Mouse (Mus musculus) cerebellum, postnatal 25 days (tissue): ENCODE measurements around the gene Ifnar2.

Experiments used
- DNase-seq, 2 experiments: peaks; one replicate each; pipeline ENCODE4 v3.0.0; 2021; ENCODE audit warnings: mixed read lengths in 2 of 2

Ifnar2 gene

DNA sequence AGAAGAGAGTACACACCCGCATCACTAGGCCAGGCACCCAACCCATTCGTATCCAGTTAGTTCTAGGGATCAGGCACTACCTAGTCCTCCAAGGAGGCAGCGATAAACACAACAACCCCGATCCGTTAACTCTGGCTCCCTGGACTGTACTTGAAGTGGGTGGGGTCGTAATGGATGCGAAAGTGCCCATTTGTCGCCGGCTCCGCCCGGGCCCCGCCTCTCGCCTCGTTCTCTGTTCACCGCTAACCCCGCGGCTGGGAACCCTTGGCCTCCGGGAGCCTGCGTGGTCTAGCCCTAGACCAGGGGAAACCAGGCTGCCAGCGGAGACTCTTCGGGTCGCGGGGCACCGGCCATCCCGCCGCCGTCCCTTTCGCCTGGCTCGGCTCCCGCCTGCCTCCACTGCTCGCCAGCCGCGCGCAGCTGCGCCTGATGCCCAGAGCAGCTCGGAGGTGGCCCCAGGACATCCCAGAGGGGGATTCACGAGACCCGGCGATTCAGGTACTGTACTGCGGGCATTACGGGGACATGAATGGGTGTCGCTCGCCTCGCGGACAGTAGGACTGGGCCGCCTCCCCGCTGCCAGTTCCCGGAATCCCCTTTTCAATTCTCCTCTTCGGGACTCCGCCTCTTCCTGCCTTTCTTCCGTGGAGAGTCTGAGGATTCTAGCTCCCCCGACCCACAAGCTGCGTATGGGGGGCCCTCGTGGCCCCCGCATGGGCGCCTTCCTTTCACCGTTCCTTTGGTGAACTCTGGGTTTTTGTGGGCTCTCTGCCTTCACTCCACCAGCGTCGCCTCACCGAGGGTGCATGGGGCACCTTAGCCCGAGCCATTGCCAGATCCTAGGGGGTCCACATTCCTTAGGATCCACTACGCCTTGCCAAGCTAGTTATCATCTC, at the start of gene Ifnar2:
Ifnar2 (plus strand) TSS at position 207 of the 896 bp plus-strand sequence.
- peak; percentile 79 to 84 for DNase-seq

DNA sequence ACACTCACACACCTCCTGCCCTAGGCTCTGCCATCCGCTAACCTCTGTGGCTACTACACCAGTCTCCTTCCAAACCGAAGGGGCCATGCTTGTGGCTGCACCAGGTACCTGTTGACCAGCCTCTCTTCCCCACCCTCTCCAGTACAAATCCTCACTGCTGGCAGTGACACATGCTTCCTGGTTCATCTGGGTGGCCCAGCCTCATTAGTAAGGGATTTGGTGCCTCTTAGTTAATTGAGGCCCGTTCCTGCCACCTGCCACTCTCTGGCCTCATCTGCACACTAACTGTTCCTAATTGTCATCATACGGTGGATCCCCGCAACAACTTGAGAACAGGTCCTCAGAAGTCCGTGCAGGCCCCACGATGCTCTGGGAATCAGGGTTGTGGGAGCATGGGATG, 45.0 kb upstream of the Ifnar2 start:
- no peak for DNase-seq

DNA sequence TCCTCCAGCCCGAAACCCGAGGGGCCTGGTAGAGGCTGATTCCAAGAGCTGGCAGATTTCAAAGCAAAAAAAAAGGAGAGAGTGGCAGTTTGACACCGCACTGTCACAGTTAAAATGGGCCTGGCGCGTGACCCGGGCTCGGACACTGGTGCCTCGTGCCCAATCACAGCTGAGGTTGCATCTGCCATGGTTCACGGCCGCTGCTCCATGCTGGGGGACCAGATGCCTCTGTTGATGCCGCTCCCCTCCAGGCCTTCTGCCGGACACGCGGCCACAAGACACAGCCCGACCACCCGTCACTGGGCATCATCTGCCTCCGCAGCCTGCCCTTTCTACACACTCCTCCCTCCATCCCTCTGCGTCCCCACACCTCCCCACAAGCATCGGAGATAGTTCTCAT, 43.7 kb upstream of the Ifnar2 start:
- DNase-seq: peak; percentile 82 to 89

DNA sequence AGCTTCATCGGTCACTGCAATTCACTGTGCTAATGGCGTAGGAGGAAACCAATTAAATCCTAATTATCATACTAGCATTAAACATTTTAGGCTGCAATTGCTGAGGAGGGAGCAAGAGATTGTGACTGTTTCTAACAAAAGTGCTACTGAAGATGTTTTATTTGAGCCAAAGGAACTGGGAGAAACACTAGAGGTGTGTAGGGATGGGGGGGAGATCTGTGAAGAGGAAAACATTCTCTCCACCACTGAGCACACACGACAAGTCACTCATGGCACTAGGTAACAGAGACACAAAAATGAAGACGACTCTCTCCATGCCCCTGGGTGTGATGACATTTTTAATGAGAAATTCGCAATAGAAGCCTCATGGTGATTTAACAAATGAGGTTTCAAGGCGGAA, 42.1 kb upstream of the Ifnar2 start:
- DNase-seq: no peak

DNA sequence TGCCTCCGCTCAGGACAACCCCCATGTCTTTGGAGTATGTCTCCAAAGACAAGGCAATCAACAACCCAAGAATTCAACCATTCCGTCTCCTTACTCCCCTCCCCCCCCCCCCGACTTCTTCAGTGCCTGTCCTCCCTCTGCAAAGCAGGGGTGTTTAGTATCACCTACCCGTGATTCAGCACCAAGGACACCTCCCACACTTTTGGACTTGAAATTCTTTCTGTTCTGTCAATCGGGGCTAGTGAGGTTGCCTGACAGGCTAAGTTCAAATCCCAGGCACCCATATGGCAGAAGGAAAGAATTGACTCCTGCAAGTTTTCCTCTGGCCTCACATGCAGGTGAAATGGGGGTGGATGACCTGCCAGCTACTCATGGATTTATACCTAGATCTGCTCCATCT, 41.4 kb upstream of the Ifnar2 start:
- DNase-seq: no peak

DNA sequence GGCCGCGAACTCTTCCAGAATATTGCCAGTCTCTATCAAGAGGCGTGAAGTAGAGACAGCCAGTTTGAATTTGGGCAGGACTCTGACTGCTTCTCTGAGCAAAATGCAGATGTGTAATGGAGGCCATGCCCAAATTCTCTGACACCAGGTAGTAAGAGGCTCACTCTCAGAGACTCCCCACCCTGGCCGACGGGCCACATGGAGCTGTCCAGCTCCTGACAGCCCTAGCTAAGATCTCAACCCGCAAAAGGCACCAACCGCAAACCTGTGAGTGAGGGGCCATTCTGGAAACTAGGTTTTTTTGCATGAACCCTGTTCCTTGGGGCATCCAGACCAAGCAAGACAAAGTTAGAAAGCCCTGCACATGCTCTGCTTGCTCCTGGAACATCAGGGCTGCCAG, 39.7 kb upstream of the Ifnar2 start:
- no peak for DNase-seq

DNA sequence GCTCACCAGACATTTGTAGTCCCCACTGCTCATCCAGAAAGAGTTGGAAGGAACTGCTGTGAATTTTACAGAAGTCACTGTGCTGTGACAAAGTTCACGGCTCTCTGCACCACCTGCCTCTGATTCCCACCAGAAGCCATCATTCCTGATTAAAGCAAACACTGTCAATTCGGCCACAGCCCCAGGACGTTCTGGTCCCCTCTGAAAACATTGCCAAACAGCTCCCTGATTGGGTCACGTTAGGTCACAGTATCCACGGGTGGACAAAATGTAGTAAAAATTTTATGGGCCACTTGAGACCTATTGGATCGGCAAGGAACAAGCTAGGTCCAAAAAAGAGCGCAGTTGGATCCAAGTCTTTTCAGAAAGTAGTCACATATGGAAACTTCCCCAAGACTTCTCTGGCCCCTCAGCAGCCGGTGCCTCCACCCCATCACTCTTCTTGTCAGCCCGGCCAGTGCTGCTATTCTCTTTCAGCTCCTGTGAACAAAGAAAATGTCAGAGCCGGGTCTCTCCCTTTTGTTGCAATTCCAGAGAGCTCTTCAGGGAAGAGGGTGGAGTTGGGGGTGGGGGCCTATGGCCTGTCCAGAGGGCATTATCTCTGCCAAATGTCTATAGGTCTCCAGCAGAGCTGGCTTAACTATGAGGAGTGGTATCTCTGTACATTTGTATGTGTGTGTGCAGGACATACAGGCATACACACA, 38.2 kb upstream of the Ifnar2 start:
- no peak for DNase-seq

DNA sequence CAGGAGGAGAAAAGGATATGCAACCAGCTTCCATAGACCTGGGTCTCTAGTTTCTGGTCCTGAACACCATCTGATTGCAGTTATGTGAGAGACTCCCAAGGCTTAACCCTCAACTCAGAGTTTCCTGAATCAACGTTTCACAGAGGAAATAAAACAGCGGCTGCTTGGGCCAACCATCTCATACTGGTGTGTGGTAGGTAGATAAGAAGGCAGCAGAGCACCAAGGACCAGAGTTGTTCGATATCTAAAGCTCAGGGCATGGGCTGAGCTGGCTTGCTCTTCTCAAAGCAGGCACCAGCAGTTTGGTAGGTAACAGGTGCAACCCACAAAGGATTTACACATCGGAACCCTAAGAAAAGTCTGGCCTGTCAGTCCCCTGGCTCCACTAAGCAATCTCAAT, 35.8 kb upstream of the Ifnar2 start:
- no peak for DNase-seq

DNA sequence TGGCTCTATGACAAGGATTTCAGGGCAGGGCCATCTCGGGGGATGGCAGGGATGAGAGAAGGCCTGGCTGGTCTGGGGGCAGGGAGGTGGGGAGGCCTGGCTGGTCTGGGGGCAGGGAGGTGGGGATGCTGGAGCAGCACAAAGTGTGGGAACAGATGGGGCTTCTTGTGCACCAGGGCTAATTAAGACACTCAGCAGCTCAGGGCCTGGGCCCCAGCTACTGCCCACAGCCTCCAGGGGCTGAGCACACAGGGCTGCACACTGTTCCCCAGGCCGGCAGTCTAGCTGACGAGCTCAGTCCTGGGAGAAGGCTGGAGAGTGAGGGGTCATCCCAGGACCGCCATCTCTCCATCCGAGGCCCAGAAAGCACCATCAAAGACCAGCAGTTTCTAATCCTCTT, 35.1 kb upstream of the Ifnar2 start:
- DNase-seq: no peak

DNA sequence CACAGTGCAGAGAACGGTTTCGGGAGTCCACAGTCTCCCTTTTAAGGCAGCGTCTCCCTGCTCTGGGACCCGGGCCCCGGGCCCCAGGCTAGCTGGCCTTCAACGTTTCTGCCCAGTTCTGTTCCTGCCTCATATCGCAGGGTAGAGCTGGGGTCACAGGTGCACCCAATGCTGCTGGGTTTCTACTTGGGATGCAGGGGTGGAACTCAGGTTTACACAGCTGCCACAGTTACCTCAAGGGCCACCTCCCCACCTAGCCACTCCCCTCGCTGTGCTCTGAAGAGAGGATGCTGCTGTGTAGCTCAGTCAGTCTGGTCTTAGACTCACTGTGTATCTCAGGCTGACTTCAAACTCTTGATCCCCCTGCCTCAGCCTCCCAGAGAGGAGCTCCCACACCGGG, 26.1 kb upstream of the Ifnar2 start:
- no peak for DNase-seq

DNA sequence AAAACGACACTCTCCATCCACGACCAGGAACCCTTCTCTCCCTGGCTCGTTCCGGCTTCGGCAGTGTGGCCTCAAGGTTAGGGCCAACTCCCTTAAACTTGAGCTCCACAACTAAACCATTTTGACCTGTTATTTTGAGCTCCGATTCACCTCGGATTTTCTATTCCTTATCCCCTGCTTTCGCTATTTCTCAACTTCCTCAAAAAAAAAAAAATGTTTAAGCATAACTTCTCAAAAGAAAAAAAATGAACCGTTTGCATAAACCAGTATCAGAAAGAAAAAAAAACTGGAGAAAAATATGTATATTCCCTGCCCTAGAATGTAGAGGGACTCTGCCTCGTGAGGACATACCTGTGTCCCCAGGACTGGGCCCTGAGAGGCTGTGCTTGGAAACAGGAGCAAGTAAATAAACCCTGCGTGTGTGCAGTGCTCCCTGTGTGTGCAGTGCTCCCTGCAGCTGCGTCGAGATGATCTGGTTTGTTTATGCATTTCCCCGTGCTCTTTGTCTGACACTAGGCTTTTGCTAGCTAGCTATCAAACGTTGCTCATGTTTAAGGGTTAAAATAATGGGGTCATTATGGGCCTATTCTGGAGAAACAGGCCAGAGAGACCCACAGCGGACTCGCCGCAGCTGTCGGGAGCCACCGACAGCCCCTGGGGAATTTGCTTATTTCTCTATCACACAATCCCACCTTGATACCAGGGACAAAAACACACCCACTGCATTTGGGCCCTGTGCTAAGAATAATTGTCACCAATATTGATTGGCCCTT, 24.9 kb upstream of the Ifnar2 start:
- DNase-seq: no peak

DNA sequence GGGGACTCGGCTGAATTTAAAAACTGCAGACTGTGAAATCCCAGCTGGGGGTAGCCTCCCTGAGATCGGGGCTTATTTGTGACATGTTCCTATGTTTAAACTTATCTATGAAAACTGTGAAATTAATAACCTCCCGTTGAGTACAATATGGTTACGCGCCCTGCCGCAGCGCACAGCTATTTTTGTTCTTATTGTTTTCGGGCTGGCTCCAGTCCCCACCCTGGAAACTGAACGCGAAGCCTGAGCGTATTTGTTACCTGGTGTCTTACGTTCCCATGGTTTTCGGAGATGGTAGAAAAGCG, 24.4 kb upstream of the Ifnar2 start:
- DNase-seq: peak; percentile 20 to 24

DNA sequence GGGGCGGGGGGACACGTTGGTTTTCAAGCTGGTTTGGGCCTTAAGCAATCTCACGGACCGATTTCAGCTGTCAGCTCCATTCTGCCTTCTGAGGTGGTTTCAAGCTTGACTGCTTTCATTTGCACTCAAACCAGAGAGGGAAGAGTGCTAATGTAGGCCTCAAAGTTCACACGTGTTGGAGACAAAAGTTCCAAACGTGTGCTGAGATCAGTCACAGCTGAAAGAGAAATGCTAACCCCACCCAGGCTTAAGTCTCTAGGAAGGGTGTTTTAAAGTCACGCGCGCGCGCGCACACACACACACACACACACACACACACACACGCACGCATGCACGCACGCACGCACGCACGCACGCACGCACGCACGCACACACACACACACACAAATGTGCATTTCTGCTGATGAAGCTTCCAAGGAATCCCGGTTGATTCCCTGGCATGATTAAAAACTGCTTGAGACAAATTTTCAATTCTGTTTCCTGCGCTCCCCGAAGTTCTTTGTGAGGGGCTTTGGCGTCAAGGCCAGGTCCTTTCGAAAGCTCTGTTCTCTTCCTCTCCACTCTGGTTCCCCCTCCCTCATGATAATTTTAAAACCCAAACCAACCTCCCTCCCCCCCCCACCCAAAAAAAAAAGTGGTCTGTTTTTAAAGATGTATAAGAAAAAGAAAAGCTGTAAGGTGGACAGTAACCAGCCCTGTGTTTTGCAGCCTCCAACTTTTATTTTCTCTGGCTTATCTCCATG, 23.8 kb upstream of the Ifnar2 start:
- DNase-seq: peak; percentile 47 to 62

DNA sequence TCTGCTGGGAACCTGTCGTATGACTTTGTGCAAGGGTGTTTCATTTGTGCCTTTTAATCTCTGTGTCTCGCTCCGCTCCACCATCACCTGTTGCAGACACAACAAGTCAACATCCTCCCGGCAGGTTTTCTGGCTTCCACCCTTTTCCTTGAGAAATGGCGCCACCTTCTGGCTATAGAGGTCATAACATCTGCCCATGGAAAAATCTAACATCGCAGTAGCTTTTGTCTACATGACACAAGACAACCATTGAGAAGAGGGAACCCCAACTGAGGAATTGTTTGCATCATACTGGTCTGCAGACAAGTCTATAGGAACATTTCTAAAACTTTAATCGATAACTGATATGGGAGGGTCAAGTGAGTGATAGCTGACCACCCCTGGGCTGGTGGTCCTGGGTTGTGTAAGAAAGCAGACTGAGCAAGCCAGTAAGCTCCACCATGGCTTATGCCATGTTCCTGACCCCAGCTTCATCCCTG, 20.5 kb upstream of the Ifnar2 start:
- peak; percentile 82 to 89 for DNase-seq

DNA sequence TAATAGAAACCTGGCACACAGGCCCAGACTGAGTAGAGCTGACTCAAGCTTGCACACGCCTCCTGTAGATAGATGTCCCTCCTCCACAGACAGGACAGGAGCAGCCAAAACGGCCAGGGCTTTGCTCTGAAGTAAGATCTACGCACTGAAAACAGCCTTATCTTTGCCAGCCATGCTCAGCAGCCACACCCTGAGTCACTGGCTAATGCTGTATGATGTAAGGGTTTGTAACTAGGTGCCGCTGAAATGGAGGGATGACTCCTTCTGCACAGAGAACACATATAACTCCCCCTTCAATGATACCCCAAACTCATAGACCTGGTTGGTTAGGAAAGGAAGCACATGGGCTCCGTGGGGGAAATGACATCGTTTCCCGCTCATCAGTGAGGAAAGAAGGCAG, 19.8 kb upstream of the Ifnar2 start:
- DNase-seq: no peak

DNA sequence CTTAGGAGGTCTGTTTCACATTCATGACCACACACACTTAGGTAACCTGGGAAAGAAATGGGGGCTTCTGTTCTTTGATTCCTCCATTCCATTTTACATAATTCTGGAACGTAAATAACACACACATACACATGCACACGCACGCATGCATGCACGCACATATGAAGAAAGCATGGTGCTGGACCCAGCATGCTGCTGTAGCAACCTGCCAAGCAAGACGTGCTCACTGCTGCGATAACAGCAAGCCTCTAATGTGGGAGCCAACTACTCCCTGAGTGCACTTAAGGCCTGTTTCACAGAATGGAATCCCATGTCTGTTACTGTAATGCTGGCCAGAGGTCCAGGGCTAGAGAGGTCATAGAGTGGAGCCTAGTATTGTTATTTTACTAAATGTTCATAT, 19.4 kb upstream of the Ifnar2 start:
- no peak for DNase-seq

DNA sequence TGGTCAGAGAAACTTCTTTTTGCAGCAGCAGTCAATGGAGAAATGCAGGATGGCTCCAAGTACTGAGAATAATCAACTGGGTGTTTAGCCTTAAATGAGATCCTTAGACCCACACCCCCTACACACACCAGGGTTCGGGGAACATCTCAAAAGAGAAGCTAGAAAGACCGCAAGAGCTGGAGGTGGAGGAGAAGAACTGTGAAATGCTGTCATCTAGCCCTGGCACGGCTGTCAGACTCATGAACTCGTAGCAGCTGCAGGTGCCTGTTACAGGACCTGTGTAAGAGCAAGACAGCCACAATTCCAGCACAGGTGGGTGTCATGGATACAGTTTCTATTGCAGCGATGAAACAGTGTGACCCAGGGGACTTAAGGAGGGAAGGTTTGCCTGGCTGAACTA, 18.9 kb upstream of the Ifnar2 start:
- no peak for DNase-seq

DNA sequence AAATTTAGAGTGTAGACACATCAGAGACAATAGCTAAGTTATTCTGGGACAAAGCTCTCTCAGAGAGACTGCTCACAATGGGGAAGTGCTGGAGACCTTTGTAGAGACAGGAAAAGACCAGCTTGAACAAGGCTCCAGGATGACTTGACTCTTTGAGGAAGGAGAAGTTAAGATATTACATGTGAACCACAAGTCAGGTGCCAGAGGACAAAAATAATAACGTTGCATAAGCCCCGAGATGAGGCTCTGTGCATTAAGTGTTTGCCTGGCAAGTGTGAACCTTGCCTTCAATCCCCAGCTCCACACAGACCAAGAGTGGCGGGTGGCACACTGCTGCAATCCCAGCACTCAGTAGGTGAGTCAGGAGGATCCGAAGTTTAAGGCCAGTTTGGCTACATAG, 18.0 kb upstream of the Ifnar2 start:
- DNase-seq: no peak

DNA sequence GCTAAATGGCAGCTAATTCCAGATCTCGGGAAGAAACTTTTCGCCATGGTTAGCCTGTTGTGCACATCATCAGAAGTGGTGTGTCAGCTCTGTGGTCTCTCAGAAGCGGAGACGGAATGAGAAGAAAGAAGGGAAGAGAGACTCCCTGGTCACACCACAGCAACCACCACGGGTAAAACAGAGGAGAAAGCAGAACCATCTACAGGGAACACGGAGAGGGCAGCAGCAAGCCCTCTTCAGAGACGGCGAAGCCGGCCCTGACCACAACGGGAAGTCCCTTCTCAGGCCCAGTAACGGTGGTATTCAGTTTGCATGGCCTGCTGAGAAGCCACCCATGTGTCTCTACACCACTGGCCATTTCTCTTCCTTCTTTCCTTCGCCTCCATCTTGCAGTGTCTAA, 17.4 kb upstream of the Ifnar2 start:
- no peak for DNase-seq

DNA sequence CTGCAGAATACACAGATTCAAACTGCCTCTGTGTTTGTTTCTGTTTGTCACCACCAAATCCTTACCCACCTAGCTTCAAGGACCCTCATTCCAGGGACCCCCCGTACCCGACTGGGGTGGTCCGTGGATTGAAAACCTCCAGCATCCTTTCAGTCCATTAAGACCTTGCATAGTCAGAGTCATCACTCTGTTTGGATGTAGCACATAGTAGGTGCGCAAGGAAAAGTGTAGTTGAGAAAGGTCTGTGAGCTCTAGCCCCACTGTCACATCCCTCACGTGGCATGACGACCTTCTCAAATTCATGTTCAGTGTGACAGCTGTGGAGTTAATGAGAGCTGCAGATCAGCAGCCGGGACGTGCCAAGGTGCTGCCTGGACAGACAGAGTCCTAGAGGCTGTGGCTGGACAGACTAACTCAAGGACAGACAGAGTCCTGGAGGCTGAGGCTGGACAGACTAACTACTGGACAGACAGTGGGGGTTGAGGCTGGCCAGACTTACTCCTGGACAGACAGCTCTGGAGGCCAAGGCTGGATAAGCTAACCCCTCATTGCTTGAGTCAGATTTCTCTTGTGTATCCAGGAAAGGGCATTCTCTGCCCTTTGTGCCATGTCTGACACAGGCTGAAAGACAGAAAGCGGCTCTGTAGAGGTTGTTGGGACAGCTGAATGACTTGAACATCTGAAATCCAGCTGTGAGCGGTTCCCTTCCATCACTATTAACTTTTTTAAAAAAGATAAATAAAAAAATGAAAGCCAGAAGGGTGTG, 15.6 kb upstream of the Ifnar2 start:
- no peak for DNase-seq

DNA sequence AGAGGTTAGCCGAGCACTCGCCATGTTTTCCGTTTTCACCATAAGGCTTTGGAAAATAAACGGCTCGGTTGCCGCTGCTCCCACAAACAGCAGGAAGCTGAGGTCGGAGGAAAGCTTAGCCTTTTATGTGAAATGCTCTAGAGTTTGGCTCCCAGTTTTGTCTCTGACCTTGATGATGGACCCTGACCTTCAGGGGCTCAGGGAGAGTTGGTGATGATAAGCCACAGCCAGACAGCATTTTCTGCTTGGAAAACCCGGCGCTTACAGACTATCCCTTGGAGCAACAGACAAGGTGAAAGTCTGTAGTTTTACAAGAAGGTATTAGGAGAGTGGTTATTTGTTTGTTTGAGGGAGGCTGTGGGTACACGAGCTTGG, 15.1 kb upstream of the Ifnar2 start:
- DNase-seq: no peak

DNA sequence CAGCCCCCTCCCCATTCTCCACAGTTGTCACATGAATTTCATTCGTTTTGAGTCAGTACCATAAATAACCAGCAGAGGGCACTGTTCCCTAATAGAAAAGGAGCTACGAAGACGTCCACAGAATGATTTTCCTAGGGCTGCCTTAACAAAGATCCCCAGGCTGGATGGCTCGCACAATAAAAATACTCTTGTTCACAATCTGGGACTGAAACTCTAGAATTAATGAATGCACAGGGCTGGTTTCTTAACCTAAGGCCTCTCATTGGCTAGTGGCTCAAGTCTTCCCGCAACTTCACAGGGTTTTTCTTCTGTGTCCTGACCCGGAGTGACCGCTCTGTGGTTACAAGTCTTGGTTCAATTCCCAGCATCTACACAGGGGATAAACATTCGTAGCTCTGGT, 14.0 kb upstream of the Ifnar2 start:
- DNase-seq: peak; percentile 38 to 62
